Mouse (Mus musculus) neural tube, embryonic 14.5 days (tissue): Measurements from ENCODE around the gene Fam149b. TPM values are rescaled to one million over a fixed set of nuclear protein-coding genes. Genes with fewer than 3 reads are reported as not detected.

Experiments
- ATAC-seq: fragments of 200-750 bp; cut with Nextera tagmentation; 2 replicates; pipeline ENCODE4 v1.8.0; 2017; ENCODE audit warnings: low read depth, mild to moderate bottlenecking, moderate TSS enrichment, moderate library complexity
- H3K27ac ChIP-seq: fragments of 300-500 bp; sonication (generic); 2 replicates; pipeline ENCODE4 v1.5.1; 2014; ENCODE audit warnings: low read depth, mild to moderate bottlenecking, control low read depth, low read length, moderate library complexity, mixed read lengths
- H3K27me3 ChIP-seq: fragments of 300-500 bp; sonication (generic); 2 replicates; pipeline ENCODE4 v1.6.1; 2014; ENCODE audit warnings: low read length; ENCODE audit not compliant: control insufficient read depth, insufficient read depth
- H3K36me3 ChIP-seq: fragments of 300-500 bp; sonication (generic); 2 replicates; pipeline ENCODE4 v1.6.1; 2014; ENCODE audit warnings: low read length, mixed read lengths; ENCODE audit not compliant: control insufficient read depth, insufficient read depth
- H3K4me1 ChIP-seq: fragments of 300-500 bp; sonication (generic); 2 replicates; pipeline ENCODE4 v1.6.1; 2014; ENCODE audit warnings: low read length; ENCODE audit not compliant: control insufficient read depth, insufficient read depth
- H3K4me2 ChIP-seq: fragments of 300-500 bp; sonication (generic); 2 replicates; pipeline ENCODE4 v1.6.1; 2014; ENCODE audit warnings: mild to moderate bottlenecking, low read depth, low read length, control low read depth
- H3K4me3 ChIP-seq: fragments of 300-500 bp; sonication (generic); 2 replicates; pipeline ENCODE4 v1.5.1; 2014; ENCODE audit warnings: low read depth, low read length, control low read depth, mixed read lengths
- H3K9ac ChIP-seq: fragments of 300-500 bp; sonication (generic); replicated peaks from 2 replicates; pipeline ENCODE4 v1.6.1; 2014; ENCODE audit warnings: low read depth, mild to moderate bottlenecking, control low read depth, low read length, mixed read lengths
- H3K9me3 ChIP-seq: fragments of 300-500 bp; sonication (generic); 2 replicates; pipeline ENCODE4 v1.6.1; 2016; ENCODE audit warnings: low read length; ENCODE audit not compliant: control insufficient read depth
- WGBS: fragments of 180-500 bp; shearing (Covaris S2); extraction: QIAGEN DNeasy Blood & Tissue Kit; methylation state at CpG from one replicate; pipeline ENCODE4 v1.1.7; 2014; 5-methylcytosine and 5-hydroxymethylcytosine counted together
- polyA plus RNA-seq: library from polyadenylated mRNA; unstranded; fragments of >200 nt; fragmentation: Nextera tagmentation; extraction: Ambion mirVana; gene quantifications from 2 replicates; pipeline ENCODE4 v1.2.1, GENCODE M21; 2014

Fam149b gene
- polyA plus RNA-seq, 1 experiment from 2014 or later, result 45.4 TPM

DNA sequence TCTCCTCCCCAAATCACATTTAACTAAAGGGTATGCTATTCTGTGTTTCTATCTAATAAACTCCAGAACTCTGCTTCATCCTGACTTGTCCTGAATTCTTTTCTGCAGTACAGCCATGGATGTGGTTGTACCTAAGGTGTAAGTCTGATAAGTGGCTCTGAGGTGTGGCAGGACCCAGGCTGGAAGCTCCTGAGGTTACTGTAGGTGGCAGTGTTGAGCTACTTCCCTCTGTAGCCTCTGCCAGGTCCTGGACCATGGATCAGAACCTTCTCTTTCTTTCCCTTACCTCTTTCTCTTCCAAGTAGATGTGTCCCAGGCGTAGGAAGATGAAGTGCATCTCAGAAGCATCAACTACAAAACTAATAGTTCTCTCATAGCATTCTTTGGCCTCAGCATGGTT is 52.1 kb downstream of the Fam149b start:
- Histone ChIP-seq H3K36me3 (no peaks in the 10 kb centered on the region), H3K4me1 (no peaks in the 10 kb centered on the region), H3K4me3 (no peak overlapping the region), H3K9me3 (no peaks in the 10 kb centered on the region), H3K27ac (no peak overlapping the region), H3K4me2 (no peak overlapping the region), H3K27me3 (no peaks in the 10 kb centered on the region), H3K9ac (no peak overlapping the region)
- no peak for ATAC-seq
- WGBS, result 53% methylated on average over 1 of the region's 1 CpGs

DNA sequence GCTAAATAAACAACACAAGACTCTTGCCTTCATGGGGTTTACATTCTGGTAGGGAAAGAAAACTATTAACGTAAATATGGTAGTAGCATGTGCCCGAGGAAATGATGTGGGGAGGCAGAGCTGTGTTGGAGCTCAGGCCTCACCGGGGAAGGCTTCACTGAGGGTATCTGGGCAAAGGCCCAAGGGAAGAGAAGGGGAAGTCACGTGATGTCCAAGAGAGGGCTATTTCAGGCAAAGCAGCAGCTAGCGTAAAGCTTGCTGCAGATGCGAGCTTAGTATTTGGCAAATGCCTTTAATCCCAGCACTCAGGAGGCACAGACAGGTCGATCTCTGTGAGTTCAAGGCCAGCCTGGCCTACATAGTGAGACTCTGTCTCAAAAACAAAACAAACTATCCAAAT is 74.3 kb downstream of the Fam149b start:
- Histone ChIP-seq H3K9ac (no peak overlapping the region), H3K4me2 (no peak overlapping the region), H3K27ac (no peak overlapping the region), H3K36me3 (no peaks in the 10 kb centered on the region), H3K4me3 (no peak overlapping the region), H3K9me3 (no peaks in the 10 kb centered on the region), H3K27me3 (no peaks in the 10 kb centered on the region), H3K4me1 (no peaks in the 10 kb centered on the region)
- 83% methylated on average over 7 of the region's 7 CpGs for WGBS
- ATAC-seq, result no peak

DNA sequence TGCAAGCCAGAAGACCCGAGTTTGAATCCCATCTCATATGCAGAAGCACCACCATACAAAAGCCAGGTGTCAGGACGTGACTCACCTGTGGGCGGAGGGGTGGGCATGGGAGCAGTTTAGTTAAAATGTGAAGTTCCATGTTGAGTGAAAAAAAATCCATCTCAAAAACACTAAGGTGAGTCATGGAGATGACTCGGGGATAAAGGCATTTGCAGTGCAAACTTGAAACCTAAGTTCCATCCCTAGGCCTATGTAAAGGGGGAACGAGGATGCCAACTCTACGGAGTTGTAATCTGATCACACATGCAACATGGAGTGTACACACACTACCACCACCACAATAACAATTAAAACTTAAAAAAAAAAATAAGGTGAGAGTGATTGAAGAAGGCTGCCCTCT is 75.1 kb downstream of the Fam149b start:
- Histone ChIP-seq H3K4me2 (no peak overlapping the region), H3K27me3 (no peaks in the 10 kb centered on the region), H3K4me1 (no peaks in the 10 kb centered on the region), H3K9ac (no peak overlapping the region), H3K27ac (no peak overlapping the region), H3K4me3 (no peak overlapping the region), H3K36me3 (no peaks in the 10 kb centered on the region), H3K9me3 (no peaks in the 10 kb centered on the region)
- no peak for ATAC-seq
- WGBS, result 90% methylated on average over 6 of the region's 6 CpGs

DNA sequence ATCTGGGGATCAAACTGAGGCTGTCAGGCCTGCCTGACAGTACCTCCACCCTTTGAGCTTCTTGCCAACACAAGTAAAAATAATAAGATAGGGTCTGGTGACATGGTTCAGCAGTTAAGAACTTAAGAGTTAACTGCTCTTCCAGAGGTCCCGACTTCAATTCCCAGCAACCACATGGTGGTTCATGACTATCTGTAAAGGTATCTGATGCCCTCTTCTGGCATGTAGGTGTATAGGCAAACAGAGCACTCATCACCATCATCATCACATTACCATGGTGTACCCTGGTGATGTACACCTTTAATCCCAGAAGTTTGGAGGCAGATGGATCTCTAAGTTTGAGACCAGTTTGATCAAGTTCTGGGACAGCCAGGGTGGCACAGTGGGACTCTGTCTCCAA is 80.6 kb downstream of the Fam149b start:
- no peak for ATAC-seq
- 48% methylated on average over 1 of the region's 1 CpGs for WGBS
- Histone ChIP-seq H3K27ac (no peak overlapping the region), H3K9ac (no peak overlapping the region), H3K4me3 (no peak overlapping the region), H3K9me3 (no peaks in the 10 kb centered on the region), H3K4me1 (no peaks in the 10 kb centered on the region), H3K27me3 (no peaks in the 10 kb centered on the region), H3K4me2 (no peak overlapping the region), H3K36me3 (no peaks in the 10 kb centered on the region)

DNA sequence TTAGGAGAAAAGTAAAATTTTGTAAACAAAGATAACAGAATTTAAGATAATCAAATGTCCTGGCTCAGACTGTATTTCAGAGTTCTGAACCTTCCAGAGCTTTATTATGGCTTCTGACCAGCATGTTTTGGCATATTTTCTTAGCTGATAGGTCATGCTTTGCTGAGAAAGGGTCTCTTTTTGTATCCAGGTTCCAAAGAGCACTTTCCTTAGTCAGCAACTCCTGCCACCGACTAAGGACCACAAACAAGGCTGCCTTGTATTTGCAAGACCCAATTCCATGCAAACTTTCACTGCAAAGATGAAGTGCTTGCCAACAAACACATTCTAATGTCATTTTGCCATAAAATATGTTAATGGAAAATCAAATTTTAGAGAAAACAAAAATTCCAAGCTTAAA is 81.9 kb downstream of the Fam149b start:
- no peak overlapping the region for H3K9ac ChIP-seq
- 58% methylated on average over 1 of the region's 1 CpGs for WGBS
- no peak for ATAC-seq

DNA sequence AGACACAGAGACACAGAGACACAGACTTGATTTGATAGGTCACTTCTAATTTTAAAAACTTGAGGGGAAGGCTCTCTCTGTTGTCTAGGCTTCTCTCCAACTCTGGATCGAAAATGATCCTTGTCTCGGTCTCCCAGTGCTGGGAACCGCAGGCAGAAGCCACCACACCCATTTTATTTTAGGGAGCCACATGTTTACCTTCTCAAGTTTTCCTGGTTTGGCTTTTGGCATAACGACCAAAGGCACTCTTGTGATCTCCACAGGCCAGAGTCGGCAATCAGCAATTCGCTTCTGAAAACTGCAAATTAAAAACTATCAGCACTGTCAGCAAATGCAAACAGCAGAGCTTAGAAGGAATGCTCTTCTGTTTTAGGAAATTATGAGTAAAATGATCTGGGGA is 83.8 kb downstream of the Fam149b start:
- Histone ChIP-seq H3K4me1 (no peaks in the 10 kb centered on the region), H3K27me3 (no peaks in the 10 kb centered on the region), H3K4me3 (no peak overlapping the region), H3K9ac (no peak overlapping the region), H3K27ac (no peak overlapping the region), H3K4me2 (no peak overlapping the region), H3K9me3 (no peaks in the 10 kb centered on the region), H3K36me3 (no peaks in the 10 kb centered on the region)
- ATAC-seq, result no peak
- WGBS, result 86% methylated on average over 6 of the region's 6 CpGs

More for the DNA sequence above, 81.9 kb downstream of the Fam149b start:
- Histone ChIP-seq H3K4me1 (no peaks in the 10 kb centered on the region), H3K4me3 (no peak overlapping the region), H3K9me3 (no peaks in the 10 kb centered on the region), H3K36me3 (no peaks in the 10 kb centered on the region), H3K4me2 (no peak overlapping the region), H3K27ac (no peak overlapping the region), H3K27me3 (no peaks in the 10 kb centered on the region)

DNA sequence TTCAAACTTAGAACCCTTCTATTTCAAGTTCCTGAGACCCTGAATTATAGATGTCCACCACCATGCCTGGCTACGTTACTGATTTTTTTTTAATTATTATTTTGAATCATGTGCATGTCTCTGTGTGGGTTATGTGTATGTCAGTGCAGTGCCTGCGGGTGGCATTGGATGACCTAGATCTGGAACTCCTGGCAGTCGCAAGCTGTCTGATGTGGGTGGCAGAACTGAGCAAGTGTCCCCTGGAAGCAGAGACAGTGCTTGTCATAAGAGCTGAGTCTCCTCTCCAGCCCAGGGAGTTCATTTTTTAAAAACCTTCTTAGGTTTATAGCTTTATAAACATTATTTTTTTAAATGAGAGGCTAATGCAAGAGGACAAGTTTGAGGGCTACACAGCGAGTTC is 84.5 kb downstream of the Fam149b start:
- Histone ChIP-seq H3K27ac (no peak overlapping the region), H3K27me3 (no peaks in the 10 kb centered on the region), H3K9me3 (no peaks in the 10 kb centered on the region), H3K36me3 (no peaks in the 10 kb centered on the region), H3K4me1 (no peaks in the 10 kb centered on the region), H3K9ac (no peak overlapping the region), H3K4me2 (no peak overlapping the region), H3K4me3 (no peak overlapping the region)
- no peak for ATAC-seq
- 93% methylated on average over 4 of the region's 4 CpGs for WGBS

Other genes with a start within 250 kb of the Fam149b start
- 15.5 and 16.0 TPM in 2 replicates for gene Saysd1, start 209.6 kb upstream of the Fam149b start, polyA plus RNA-seq
- gene Kcnk5, start 166.4 kb upstream of the Fam149b start, polyA plus RNA-seq, result 0.32 and 1.5 TPM in 2 replicates
- not detected in 2 replicates for gene Kcnk16, start 79.0 kb upstream of the Fam149b start, polyA plus RNA-seq
- gene Nudt13, start 53.5 kb upstream of the Fam149b start, polyA plus RNA-seq, result 9.8 and 10.5 TPM in 2 replicates
- gene Ecd, start within 50 bp of the Fam149b start, polyA plus RNA-seq, result 59.2 and 60.6 TPM in 2 replicates
- 73.8 and 111 TPM in 2 replicates for gene Dnajc9, start 40.7 kb downstream of the Fam149b start, polyA plus RNA-seq
- 65.2 and 71.2 TPM in 2 replicates for gene Mrps16, start 45.5 kb downstream of the Fam149b start, polyA plus RNA-seq
- gene Cfap70, start 104.1 kb downstream of the Fam149b start, polyA plus RNA-seq, result 1.2 and 1.9 TPM in 2 replicates
- 14.5 and 18.4 TPM in 2 replicates for gene Anxa7, start 132.0 kb downstream of the Fam149b start, polyA plus RNA-seq
- 0.47 and 0.66 TPM in 2 replicates for gene Mss51, start 148.7 kb downstream of the Fam149b start, polyA plus RNA-seq
- gene Ppp3cb, start 198.4 kb downstream of the Fam149b start, polyA plus RNA-seq, result 130 and 139 TPM in 2 replicates